15 mouse cellular contexts compared by ENCODE assay signal in genomic region chr15:101008386-101009010, GRCm38 (mm10). TPM values are rescaled to one million over a fixed set of nuclear protein-coding genes. Genes with fewer than 3 reads are reported as not detected.
DNase-seq lines count a peak whose midpoint lies in the region; ATAC-seq lines count a peak whose summit lies in the region.
"Had no signal": no experiment of that assay in that cellular context is flagged by ENCODE, and none has a peak within 500 bp of the region (broad histone marks: within the 10 kb centered on the region; RNA-seq: fewer than 3 reads in every experiment).

No protein-coding gene starts in this region.

- no peak overlapping the region for H3K9ac ChIP-seq in midbrain, embryonic 11.5 days (ENCODE audit: low read length)
- no peak overlapping the region for H3K9ac ChIP-seq in midbrain, embryonic 16.5 days (ENCODE audit: low read depth, low read length)
- H3K9ac ChIP-seq: heart, embryonic 13.5 days; hindbrain, embryonic 12.5 days had no signal

- H3K4me3 ChIP-seq in midbrain, embryonic 11.5 days (ENCODE audit: low read depth, low read length) = no peak overlapping the region
- H3K4me3 ChIP-seq in midbrain, embryonic 16.5 days (ENCODE audit: low read depth, low read length) = no peak overlapping the region
- H3K4me3 ChIP-seq: erythroblast, embryonic 14.5 days; heart, embryonic 13.5 days; hindbrain, embryonic 12.5 days had no signal

- no peaks in the 10 kb centered on the region; the same call in 1 of the 2 replicates for H3K36me3 ChIP-seq in midbrain, embryonic 11.5 days (ENCODE audit: control insufficient read depth, insufficient read depth, low read length)
- H3K36me3 ChIP-seq in midbrain, embryonic 16.5 days (ENCODE audit: control insufficient read depth, insufficient read depth, low read length) = peaks cover 12% of the 10 kb centered on the region; the same call in 1 of the 2 replicates
- H3K36me3 ChIP-seq: heart, embryonic 13.5 days had no signal

- H3K4me2 ChIP-seq in midbrain, embryonic 11.5 days = no peak overlapping the region
- H3K4me2 ChIP-seq in midbrain, embryonic 16.5 days (ENCODE audit: low read length) = no peak overlapping the region
- H3K4me2 ChIP-seq: heart, embryonic 13.5 days; hindbrain, embryonic 12.5 days had no signal

- peaks cover 5% of the 10 kb centered on the region; the same call in 1 of the 2 replicates for H3K4me1 ChIP-seq in midbrain, embryonic 11.5 days (ENCODE audit: control insufficient read depth, insufficient read depth, low read length)
- H3K4me1 ChIP-seq in midbrain, embryonic 16.5 days (ENCODE audit: control insufficient read depth, insufficient read depth, low read length) = no peaks in the 10 kb centered on the region; the same call in 1 of the 2 replicates

- DNase-seq in cerebellum, adult 18-20 months = peak; percentile 23 to 32
- DNase-seq in cerebellum, adult 8-10 months = no peak
- DNase-seq in kidney, postnatal 10 days = peak; percentile 42
- DNase-seq in kidney, postnatal 14 days = no peak
- peak; percentile 49 for DNase-seq in midbrain, embryonic 11.5 days (ENCODE audit: low spot score, missing footprints)
- peak; percentile 66 for DNase-seq in right cerebral cortex, postnatal 14 days
- DNase-seq in liver = no peak
- DNase-seq: cerebellum, postnatal 36 days; gastrocnemius, postnatal 10 days; kidney, adult 18-20 months had no signal

- no peaks in the 10 kb centered on the region for H3K9me3 ChIP-seq in midbrain, embryonic 11.5 days (ENCODE audit: control insufficient read depth, low read length)
- H3K9me3 ChIP-seq in midbrain, embryonic 16.5 days (replicated peaks; ENCODE audit: control insufficient read depth, low read length, poor library complexity, severe bottlenecking) = no peaks in the 10 kb centered on the region
- H3K9me3 ChIP-seq: heart, embryonic 13.5 days; hindbrain, embryonic 12.5 days had no signal

- H3K27ac ChIP-seq in midbrain, embryonic 11.5 days (ENCODE audit: low read depth, low read length) = no peak overlapping the region
- H3K27ac ChIP-seq in midbrain, embryonic 16.5 days (ENCODE audit: low read length) = no peak overlapping the region
- H3K27ac ChIP-seq: heart, embryonic 13.5 days; hindbrain, embryonic 12.5 days had no signal

- H3K27me3 ChIP-seq in midbrain, embryonic 11.5 days (ENCODE audit: control insufficient read depth, insufficient read depth, low read length) = no peaks in the 10 kb centered on the region
- no peaks in the 10 kb centered on the region for H3K27me3 ChIP-seq in midbrain, embryonic 16.5 days (ENCODE audit: control insufficient read depth, insufficient read depth, low read depth, low read length)
- H3K27me3 ChIP-seq: hindbrain, embryonic 12.5 days had no signal

- no peak for ATAC-seq in midbrain, embryonic 11.5 days (ENCODE audit: low FRiP score)
- no peak for ATAC-seq in midbrain, embryonic 16.5 days

- 94% methylated on average over 14 of the region's 14 CpGs for WGBS in midbrain, embryonic 11.5 days
- 87% methylated on average over 14 of the region's 14 CpGs for WGBS in midbrain, embryonic 16.5 days

RNA-seq across cellular contexts. Expression of gene Gm47841, which starts 38.7 kb away (rescaled TPM):
- polyA plus RNA-seq in midbrain, embryonic 11.5 days (2014; fragmentation: Nextera tagmentation; extraction: Ambion mirVana) = not detected in 2 replicates
- polyA plus RNA-seq in midbrain, embryonic 16.5 days (2015; fragmentation: Nextera tagmentation; extraction: Ambion mirVana) = not detected in 2 replicates
- polyA plus RNA-seq: erythroblast, embryonic 14.5 days; heart, embryonic 13.5 days; hindbrain, embryonic 12.5 days; liver, embryonic 16.5 days had no signal

Comparison
In these comparisons a context has a peak if more than half of its experiments do, and no peak if none do; other contexts are left out.
1. DNase-seq: peak in cerebellum, adult 18-20 months (2 of 2), kidney, postnatal 10 days (single experiment), midbrain, embryonic 11.5 days (single experiment) and right cerebral cortex, postnatal 14 days (single experiment); none in cerebellum, adult 8-10 months (single experiment), kidney, postnatal 14 days (single experiment) and liver (single experiment).